Mouse (Mus musculus): ENCODE results near the gene Olfr96.

- no peak for TF ChIP-seq GATA1 (IDR thresholded peaks at IDR 0.05; ENCODE audit: borderline replicate concordance, low read length)
- TF ChIP-seq FLI1 (IDR thresholded peaks at IDR 0.05; ENCODE audit: low read length), result no peak
Observed at GRCm38 (mm10) chr17:37200894-37201293, 19.1 kb upstream of the Olfr96 start, which contains the start of gene Olfr94.
